Mouse (Mus musculus): Measurements from ENCODE around the gene Adora2b.

- no peak for TF ChIP-seq CTCF (IDR thresholded peaks at IDR 0.05; ENCODE audit: extremely low read depth, insufficient read depth, low read length)
- no peak for TF ChIP-seq POLR2A (IDR thresholded peaks at IDR 0.05; ENCODE audit: extremely low read depth, insufficient read depth, low read length)
Observed at GRCm38 (mm10) chr11:62277086-62277485, 28.3 kb downstream of the Adora2b start.

All from cortical plate, adult 2 months (tissue).